Mouse (Mus musculus): ENCODE results near the gene Tex26. TPM values are rescaled to one million over a fixed set of nuclear protein-coding genes. Genes with fewer than 3 reads are reported as not detected.
A peak's percentile ranks its signal among the peaks of the same experiment; 100 is the strongest.

Tex26 gene
- polyA plus RNA-seq (2012; rRNA removed) = 0.29 and 1.3 TPM in 2 replicates

DNA sequence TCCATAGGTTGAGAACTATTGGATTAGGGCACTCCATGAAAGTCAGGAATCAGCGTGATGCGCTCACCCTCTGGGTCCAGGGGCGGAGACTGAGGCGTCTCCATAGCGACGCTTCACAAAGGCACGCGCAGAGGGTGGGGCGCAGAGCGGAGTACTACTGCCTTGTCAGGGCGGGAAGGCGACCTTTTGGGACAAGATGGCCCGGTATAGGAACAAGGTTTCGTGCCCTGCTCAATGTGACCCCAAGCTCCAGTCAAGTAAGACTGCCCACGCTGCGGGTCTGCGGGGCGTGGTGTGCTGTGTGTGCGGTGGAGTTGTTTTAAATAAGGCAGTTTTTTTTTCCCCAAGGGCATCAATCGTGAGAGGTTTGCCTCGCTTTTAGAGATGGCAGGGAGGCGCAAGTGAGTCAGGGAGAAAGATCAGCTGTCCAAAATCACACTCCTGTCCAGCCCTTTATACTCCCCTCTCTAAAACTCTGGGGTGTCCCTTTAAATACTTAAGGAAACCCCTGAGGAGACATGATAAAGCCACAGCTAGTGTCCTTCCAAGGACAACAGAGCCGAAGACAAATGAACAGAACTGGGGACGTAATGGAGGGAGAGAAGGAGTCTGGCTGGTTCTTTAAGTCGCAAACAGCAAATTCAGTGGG is at the start of gene Tex26:
Tex26 (plus strand) TSS at position 130 of the 649 bp plus-strand sequence.
- TF ChIP-seq POLR2A (IDR thresholded peaks at IDR 0.05; ENCODE audit: extremely low read depth, insufficient read depth, low read length) (0 out of 2 replicates have a peak, but pooled peaks have one; percentile 22), CTCF (IDR thresholded peaks at IDR 0.05; ENCODE audit: extremely low read depth, insufficient read depth, low read length) (no peak)
- Histone ChIP-seq H3K27ac (ENCODE audit: insufficient read depth, low read length) (no peak within 1 kb of the TSS), H3K4me1 (ENCODE audit: control insufficient read depth, insufficient read depth, low read length) (peaks cover 6% of the 10 kb centered on the region), H3K4me3 (ENCODE audit: insufficient read depth, low read length) (peak within 1 kb of the TSS; percentile 36)

DNA sequence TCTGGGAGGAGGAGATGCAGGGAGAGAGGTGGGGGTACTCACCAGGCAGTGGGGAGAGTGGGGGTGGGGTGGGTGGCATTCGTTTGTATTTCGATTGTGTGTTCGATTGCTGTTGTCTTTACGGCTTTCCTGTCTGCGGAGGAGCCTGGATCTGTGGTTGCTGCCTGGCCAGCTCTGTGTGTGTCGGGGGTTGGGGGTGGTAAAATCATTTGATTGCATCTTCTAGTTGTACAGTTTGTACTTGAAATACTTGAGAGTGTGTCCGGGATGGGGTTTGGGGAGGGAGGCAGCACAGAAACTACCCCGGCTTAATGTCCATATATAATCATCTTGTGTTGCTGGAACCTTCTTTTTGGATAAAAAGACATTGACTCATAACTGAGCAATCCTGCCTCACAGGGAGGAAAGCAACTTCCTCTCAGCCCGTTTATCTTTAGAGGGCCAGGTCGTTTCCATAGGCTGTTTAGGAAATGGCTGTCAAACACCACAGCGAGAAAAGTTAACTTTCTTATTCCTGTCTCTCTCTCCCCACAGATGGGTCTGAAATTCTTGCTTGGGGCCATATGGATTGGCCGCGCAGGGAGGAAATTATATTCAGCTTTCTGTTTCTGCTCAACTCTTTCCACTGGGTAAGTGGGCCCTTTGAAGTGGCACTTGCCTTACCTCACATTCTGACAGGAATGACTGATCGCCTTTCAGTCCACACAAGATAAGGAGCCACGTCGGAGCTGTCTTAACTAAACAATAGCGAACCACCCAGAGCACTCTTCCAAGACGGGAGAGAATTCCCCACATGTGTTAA is 47.7 kb upstream of the Tex26 start:
- no peak for TF ChIP-seq CTCF (IDR thresholded peaks at IDR 0.05; ENCODE audit: extremely low read depth, insufficient read depth, low read length)
- TF ChIP-seq POLR2A (IDR thresholded peaks at IDR 0.05; ENCODE audit: extremely low read depth, insufficient read depth, low read length) = no peak
- Histone ChIP-seq H3K27ac (ENCODE audit: insufficient read depth, low read length) (no peak overlapping the region), H3K4me3 (ENCODE audit: insufficient read depth, low read length) (no peak overlapping the region), H3K4me1 (ENCODE audit: control insufficient read depth, insufficient read depth, low read length) (no peaks in the 10 kb centered on the region)

DNA sequence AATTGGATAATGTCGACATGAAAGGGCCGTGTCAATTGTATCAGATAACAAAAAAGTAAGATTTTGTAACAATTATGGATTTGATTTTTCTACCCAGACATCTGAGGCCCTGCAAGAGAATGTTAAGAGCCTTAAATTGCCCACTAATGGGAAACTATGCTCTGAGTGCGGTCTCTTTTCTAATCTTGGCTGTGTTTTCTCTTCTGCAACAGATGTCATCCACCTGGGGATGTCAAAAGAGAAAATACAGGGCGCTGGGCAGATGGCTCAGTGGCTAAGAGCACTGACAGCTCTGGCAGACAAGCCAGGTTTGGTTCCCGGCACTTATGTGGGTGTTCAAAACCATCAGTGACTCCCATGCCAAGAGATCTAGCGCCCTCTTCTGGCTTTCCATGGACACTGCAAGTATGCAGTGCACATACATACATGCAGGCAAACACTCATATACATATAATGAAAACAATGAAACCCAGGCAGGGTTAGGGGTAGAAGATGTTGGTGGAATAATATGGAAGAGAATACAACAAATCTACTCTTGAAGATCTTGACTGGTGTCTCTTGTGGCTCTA is 47.0 kb upstream of the Tex26 start:
- Histone ChIP-seq H3K4me3 (ENCODE audit: insufficient read depth, low read length) (no peak overlapping the region), H3K4me1 (ENCODE audit: control insufficient read depth, insufficient read depth, low read length) (no peaks in the 10 kb centered on the region), H3K27ac (ENCODE audit: insufficient read depth, low read length) (no peak overlapping the region)
- TF ChIP-seq POLR2A (IDR thresholded peaks at IDR 0.05; ENCODE audit: extremely low read depth, insufficient read depth, low read length) = no peak
- no peak for TF ChIP-seq CTCF (IDR thresholded peaks at IDR 0.05; ENCODE audit: extremely low read depth, insufficient read depth, low read length)

DNA sequence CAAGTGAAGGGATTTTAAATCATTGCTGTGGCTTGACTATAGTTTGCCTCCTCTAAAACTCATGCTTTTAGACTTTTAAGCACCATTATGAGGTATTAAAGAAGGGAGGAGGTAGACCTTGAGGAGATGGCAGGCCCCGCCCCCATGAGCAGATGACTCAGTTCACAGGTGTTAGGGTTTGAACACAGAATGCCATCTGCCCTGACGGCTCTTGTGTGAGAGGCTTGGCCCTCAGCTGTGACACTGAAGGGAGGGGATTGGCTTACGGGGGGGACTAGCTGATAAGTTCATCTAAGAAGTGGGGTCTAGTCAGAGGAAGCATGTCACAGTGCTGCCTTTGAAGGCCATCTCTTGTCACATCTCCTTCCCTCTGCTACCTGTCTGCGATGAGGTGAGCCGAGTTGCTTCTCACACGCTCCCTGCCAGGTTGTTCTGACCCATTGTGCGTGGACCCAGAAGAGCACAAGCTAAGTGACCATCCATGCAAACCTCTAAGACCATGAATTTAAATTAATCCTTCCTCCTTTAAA is 37.9 kb upstream of the Tex26 start:
- Histone ChIP-seq H3K4me3 (ENCODE audit: insufficient read depth, low read length) (no peak overlapping the region), H3K27ac (ENCODE audit: insufficient read depth, low read length) (no peak overlapping the region), H3K4me1 (ENCODE audit: control insufficient read depth, insufficient read depth, low read length) (peaks cover 5% of the 10 kb centered on the region)
- TF ChIP-seq POLR2A (IDR thresholded peaks at IDR 0.05; ENCODE audit: extremely low read depth, insufficient read depth, low read length) = no peak
- TF ChIP-seq CTCF (IDR thresholded peaks at IDR 0.05; ENCODE audit: extremely low read depth, insufficient read depth, low read length) = no peak

DNA sequence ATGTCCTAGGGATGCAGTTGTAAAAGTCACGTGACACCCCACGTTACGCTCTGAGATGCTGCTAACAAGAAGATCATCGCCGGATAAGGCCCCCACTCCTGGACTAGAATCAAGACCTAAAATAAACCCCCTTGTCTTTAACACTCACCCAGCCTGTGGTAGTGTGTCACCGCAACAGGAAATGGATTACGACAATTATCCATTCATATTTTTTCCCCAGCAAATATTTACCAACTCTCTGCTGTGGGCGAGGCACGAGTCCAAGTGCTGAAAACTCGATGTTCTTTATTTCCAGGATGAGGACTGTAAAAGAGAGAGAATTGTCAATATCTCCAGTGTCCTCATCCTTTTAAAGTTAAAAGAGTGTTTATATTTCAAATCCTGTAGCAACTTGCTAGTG is 37.4 kb upstream of the Tex26 start:
- TF ChIP-seq CTCF (IDR thresholded peaks at IDR 0.05; ENCODE audit: extremely low read depth, insufficient read depth, low read length) = no peak
- no peak for TF ChIP-seq POLR2A (IDR thresholded peaks at IDR 0.05; ENCODE audit: extremely low read depth, insufficient read depth, low read length)
- Histone ChIP-seq H3K27ac (ENCODE audit: insufficient read depth, low read length) (no peak overlapping the region), H3K4me3 (ENCODE audit: insufficient read depth, low read length) (no peak overlapping the region), H3K4me1 (ENCODE audit: control insufficient read depth, insufficient read depth, low read length) (peaks cover 6% of the 10 kb centered on the region)

DNA sequence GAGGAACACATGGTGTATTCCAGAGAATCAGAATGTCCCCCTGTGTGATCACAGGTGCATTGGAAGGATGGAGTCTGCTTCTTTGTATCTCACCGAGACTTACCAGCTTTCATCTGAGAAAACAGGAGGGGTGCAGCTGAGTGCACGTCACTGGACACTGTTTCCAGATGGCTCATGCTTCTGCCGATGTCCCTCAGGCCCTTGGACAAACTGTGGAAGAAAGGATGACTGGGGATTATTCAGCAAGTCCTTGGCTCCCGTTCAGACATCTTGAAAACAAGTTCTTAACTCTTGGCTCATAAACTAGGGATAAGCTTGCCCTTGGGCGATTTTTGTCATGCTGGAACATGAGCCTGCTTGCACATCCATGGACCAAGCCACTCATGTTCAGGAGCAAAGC is 36.1 kb upstream of the Tex26 start:
- H3K4me3 ChIP-seq (ENCODE audit: insufficient read depth, low read length) = no peak overlapping the region
- no peak overlapping the region for H3K27ac ChIP-seq (ENCODE audit: insufficient read depth, low read length)
- TF ChIP-seq CTCF (IDR thresholded peaks at IDR 0.05; ENCODE audit: extremely low read depth, insufficient read depth, low read length) (no peak), POLR2A (IDR thresholded peaks at IDR 0.05; ENCODE audit: extremely low read depth, insufficient read depth, low read length) (no peak)
- peaks cover 6% of the 10 kb centered on the region for H3K4me1 ChIP-seq (ENCODE audit: control insufficient read depth, insufficient read depth, low read length)

DNA sequence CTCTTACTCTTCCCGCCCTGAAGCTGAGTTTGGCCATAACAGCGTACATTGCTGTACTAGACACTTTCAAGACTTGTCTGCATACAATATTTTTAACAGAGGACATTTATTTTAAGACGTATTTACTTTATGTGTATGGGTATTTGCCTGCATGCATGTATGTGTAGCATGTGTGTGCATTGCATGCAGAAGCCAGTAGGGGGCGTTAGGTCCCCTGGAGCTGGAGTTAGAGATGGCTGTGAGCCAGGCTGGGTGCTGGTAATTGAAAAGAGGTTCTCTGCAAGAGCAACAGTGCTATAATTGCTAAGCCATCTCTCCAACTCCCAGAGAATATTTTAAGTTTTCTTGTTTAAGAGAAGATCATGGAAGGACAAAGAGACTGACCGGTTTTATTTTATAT is 34.8 kb upstream of the Tex26 start:
- TF ChIP-seq CTCF (IDR thresholded peaks at IDR 0.05; ENCODE audit: extremely low read depth, insufficient read depth, low read length) = no peak
- no peak for TF ChIP-seq POLR2A (IDR thresholded peaks at IDR 0.05; ENCODE audit: extremely low read depth, insufficient read depth, low read length)
- Histone ChIP-seq H3K4me1 (ENCODE audit: control insufficient read depth, insufficient read depth, low read length) (peaks cover 6% of the 10 kb centered on the region), H3K4me3 (ENCODE audit: insufficient read depth, low read length) (no peak overlapping the region), H3K27ac (ENCODE audit: insufficient read depth, low read length) (no peak overlapping the region)

DNA sequence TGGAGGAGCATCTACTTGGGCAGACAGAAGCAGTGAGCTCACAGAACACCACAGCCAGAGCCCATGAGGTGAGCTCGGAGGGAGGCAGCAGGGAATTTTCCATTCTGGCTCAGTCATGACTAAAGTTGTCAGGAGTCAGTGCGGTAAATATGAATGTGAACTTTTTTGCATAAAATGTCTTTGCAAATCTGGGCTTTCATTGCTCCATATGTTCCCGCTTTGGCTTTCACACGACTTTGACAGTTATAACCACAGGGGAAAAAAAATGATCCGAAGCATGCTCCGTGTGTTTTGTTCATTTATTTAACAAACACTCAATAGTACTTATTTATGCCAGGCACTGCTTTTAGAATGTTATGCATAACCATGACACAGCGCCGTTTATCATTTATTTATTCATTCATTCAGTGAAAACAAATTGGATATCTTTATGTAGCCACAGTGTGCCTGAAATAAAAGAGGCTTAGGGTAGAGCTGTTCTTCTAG is 32.6 kb upstream of the Tex26 start:
- no peak for TF ChIP-seq CTCF (IDR thresholded peaks at IDR 0.05; ENCODE audit: extremely low read depth, insufficient read depth, low read length)
- no peak for TF ChIP-seq POLR2A (IDR thresholded peaks at IDR 0.05; ENCODE audit: extremely low read depth, insufficient read depth, low read length)
- Histone ChIP-seq H3K4me1 (ENCODE audit: control insufficient read depth, insufficient read depth, low read length) (peaks cover 11% of the 10 kb centered on the region), H3K27ac (ENCODE audit: insufficient read depth, low read length) (peak overlapping the region; percentile 90), H3K4me3 (ENCODE audit: insufficient read depth, low read length) (no peak overlapping the region)

DNA sequence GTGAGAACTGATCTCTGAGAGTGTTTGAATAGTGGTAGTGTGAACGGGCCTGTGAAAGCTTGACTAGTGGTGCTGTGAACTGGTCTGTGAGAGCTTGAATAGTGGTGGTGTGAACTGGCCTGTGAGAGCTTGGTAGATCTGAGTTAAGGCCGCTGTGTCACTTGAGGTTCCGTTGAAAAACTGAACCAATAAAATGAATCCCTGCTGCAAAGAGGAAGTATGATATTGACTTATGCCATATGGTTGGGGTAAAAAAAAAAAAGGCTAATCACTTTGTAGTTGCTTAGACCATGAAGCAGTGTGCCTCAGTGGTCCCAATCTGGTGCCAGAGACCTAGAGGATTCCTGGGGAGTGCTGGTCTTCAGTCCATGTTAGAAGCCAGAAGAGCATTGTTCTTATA is 30.0 kb upstream of the Tex26 start:
- Histone ChIP-seq H3K27ac (ENCODE audit: insufficient read depth, low read length) (no peak overlapping the region), H3K4me3 (ENCODE audit: insufficient read depth, low read length) (no peak overlapping the region), H3K4me1 (ENCODE audit: control insufficient read depth, insufficient read depth, low read length) (peaks cover 11% of the 10 kb centered on the region)
- TF ChIP-seq POLR2A (IDR thresholded peaks at IDR 0.05; ENCODE audit: extremely low read depth, insufficient read depth, low read length) (no peak), CTCF (IDR thresholded peaks at IDR 0.05; ENCODE audit: extremely low read depth, insufficient read depth, low read length) (no peak)

All from cortical plate, adult 2 months (tissue).